Mouse (Mus musculus): ENCODE results near the gene Dlx6. TPM values are rescaled to one million over a fixed set of nuclear protein-coding genes. Genes with fewer than 3 reads are reported as not detected.

Gene Dlx6
- polyA plus RNA-seq, 1 experiment, result not detected

DNA sequence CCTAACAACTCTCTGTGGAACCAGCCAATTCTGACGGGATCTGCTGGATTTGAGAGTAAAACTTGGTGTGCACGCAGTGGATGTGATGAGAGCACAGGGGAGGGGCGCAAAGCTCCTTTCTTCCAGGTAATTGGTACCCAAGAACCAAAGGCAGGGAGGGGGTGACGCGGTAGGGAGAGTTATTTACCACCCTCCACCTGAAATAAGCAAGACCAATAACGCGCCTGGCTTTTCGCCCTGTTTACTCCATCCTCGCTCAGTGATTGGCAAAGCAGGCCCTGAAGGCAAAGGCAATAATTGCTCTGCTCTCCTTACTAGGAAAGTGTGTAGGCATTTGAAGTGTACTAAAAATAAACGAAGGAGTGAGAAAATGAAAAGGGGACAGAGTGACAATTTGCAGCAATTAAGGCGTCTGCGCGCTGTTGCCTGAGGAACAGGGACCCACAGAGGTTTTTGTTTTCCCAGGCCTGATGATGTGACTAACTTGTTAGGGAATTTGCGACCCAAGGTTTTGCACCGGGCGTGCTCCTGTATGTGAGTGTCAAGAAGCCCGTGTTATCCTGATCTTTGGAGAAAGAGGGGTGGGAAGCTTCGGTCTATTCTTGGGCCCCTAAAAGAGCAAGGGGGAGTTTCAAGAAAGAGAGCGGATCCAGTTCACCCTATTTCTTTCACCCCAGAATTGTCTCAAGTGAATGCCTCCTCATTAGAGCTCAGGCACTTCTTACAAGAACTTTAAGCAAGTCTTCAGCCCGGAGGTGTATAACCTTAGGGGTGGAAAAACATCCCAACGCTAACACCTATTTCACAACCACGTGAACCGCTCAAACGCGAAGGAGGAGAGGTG, 8.0 kb upstream of the Dlx6 start:
- H3K4me3 ChIP-seq, result no peak overlapping the region
- H3K79me2 ChIP-seq (ENCODE audit: control insufficient read depth, insufficient read depth), result no peaks in the 10 kb centered on the region
- H3ac ChIP-seq (ENCODE audit: control insufficient read depth, insufficient read length), result no peak overlapping the region
- no peaks in the 10 kb centered on the region for H3K36me3 ChIP-seq (ENCODE audit: control insufficient read depth, insufficient read depth)
- H3K4me2 ChIP-seq (ENCODE audit: low read depth), result no peak overlapping the region
- TF ChIP-seq E2F4 (IDR thresholded peaks at IDR 0.05; ENCODE audit: insufficient read depth) (no peak), CEBPB (IDR thresholded peaks at IDR 0.05; ENCODE audit: insufficient read depth, poor library complexity, severe bottlenecking) (no peak), MYOD1 (IDR thresholded peaks at IDR 0.05; ENCODE audit: control insufficient read depth in 1 of 3, insufficient read length in 2 of 3, low read depth in 2 of 3) (no peak), MAX (IDR thresholded peaks at IDR 0.05; ENCODE audit: low read depth) (no peak), POLR2AphosphoS2 (IDR thresholded peaks at IDR 0.05; ENCODE audit: insufficient read length, low read depth) (no peak), POLR2A (IDR thresholded peaks at IDR 0.05; ENCODE audit: insufficient read length, low read depth) (no peak), TCF12 (IDR thresholded peaks at IDR 0.05; ENCODE audit: insufficient read depth, poor library complexity, severe bottlenecking) (no peak), TCF3 (IDR thresholded peaks at IDR 0.05; ENCODE audit: insufficient read length, low read depth) (no peak), MYOG (IDR thresholded peaks at IDR 0.05; ENCODE audit: control insufficient read depth in 1 of 3, insufficient read depth in 1 of 3, insufficient read length in 2 of 3, low read depth in 2 of 3) (no peak), REST (IDR thresholded peaks at IDR 0.05; ENCODE audit: insufficient read depth, insufficient read length) (no peak), USF1 (IDR thresholded peaks at IDR 0.05; ENCODE audit: low read depth) (no peak), SRF (IDR thresholded peaks at IDR 0.05; ENCODE audit: control insufficient read depth, insufficient read length, low read depth) (no peak)
- peaks cover 51% of the 10 kb centered on the region for H3K27me3 ChIP-seq (ENCODE audit: control insufficient read depth, insufficient read depth, insufficient read length)

DNA sequence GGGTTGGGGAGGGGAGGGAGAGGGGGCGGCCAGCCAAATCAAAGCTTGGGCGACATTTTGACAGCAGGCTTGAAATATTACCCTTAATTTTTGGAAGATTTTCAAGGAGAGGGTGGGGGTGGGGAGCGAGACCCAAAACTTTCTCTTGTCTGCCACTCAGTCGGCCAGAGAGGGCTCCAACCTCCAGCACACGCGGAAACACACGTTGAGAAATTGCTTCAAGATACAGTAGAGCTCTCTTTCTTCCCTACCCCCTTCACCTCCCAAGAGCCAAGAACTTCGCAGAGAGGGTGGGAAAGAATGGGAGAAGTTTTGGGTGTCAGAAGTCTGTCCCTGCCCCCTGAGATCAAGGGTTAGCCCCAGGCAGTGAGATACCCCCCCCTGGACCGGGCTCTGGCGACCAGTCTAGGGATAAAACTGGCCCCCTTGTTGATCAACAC, 7.4 kb upstream of the Dlx6 start:
- no peak overlapping the region for H3ac ChIP-seq (ENCODE audit: control insufficient read depth, insufficient read length)
- H3K27me3 ChIP-seq (ENCODE audit: control insufficient read depth, insufficient read depth, insufficient read length), result peaks cover 52% of the 10 kb centered on the region
- no peaks in the 10 kb centered on the region for H3K79me2 ChIP-seq (ENCODE audit: control insufficient read depth, insufficient read depth)
- no peaks in the 10 kb centered on the region for H3K36me3 ChIP-seq (ENCODE audit: control insufficient read depth, insufficient read depth)
- no peak for TF ChIP-seq POLR2AphosphoS2 (IDR thresholded peaks at IDR 0.05; ENCODE audit: insufficient read length, low read depth)
- no peak for TF ChIP-seq USF1 (IDR thresholded peaks at IDR 0.05; ENCODE audit: low read depth)
- no peak for TF ChIP-seq MYOG (IDR thresholded peaks at IDR 0.05; ENCODE audit: control insufficient read depth in 1 of 3, insufficient read depth in 1 of 3, insufficient read length in 2 of 3, low read depth in 2 of 3)
- no peak for TF ChIP-seq MAX (IDR thresholded peaks at IDR 0.05; ENCODE audit: low read depth)
- TF ChIP-seq MYOD1 (IDR thresholded peaks at IDR 0.05; ENCODE audit: control insufficient read depth in 1 of 3, insufficient read length in 2 of 3, low read depth in 2 of 3), result no peak
- no peak for TF ChIP-seq SRF (IDR thresholded peaks at IDR 0.05; ENCODE audit: control insufficient read depth, insufficient read length, low read depth)
- H3K4me3 ChIP-seq, result no peak overlapping the region
- no peak overlapping the region for H3K4me2 ChIP-seq (ENCODE audit: low read depth)

DNA sequence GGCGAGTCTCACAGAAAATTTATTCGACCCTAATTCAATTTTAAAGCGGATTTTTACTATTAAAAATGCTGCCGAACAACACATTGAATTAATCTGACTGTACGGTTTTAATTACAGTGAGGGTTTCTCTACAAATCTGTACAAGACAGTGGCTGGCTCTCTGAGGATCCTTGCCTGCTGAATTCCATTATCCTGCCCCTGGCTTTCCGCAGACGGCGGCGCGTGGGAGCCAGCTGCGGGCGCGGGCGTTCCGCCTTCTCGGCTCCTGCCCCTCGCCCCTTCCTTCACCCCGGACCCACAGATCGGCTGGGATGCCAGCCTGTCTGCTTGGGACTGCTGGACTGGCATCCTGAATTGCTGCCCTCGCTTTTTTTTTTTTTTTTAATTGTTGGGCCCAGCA, 6.8 kb upstream of the Dlx6 start:
- TF ChIP-seq SRF (IDR thresholded peaks at IDR 0.05; ENCODE audit: control insufficient read depth, insufficient read length, low read depth), result no peak
- TF ChIP-seq MYOD1 (IDR thresholded peaks at IDR 0.05; ENCODE audit: control insufficient read depth in 1 of 3, insufficient read length in 2 of 3, low read depth in 2 of 3), result no peak
- no peak for TF ChIP-seq POLR2AphosphoS2 (IDR thresholded peaks at IDR 0.05; ENCODE audit: insufficient read length, low read depth)
- TF ChIP-seq REST (IDR thresholded peaks at IDR 0.05; ENCODE audit: insufficient read depth, insufficient read length), result no peak
- TF ChIP-seq MYOG (IDR thresholded peaks at IDR 0.05; ENCODE audit: control insufficient read depth in 1 of 3, insufficient read depth in 1 of 3, insufficient read length in 2 of 3, low read depth in 2 of 3), result no peak
- TF ChIP-seq CEBPB (IDR thresholded peaks at IDR 0.05; ENCODE audit: insufficient read depth, poor library complexity, severe bottlenecking), result no peak
- TF ChIP-seq USF1 (IDR thresholded peaks at IDR 0.05; ENCODE audit: low read depth), result no peak
- no peak for TF ChIP-seq MAX (IDR thresholded peaks at IDR 0.05; ENCODE audit: low read depth)
- no peak for TF ChIP-seq TCF3 (IDR thresholded peaks at IDR 0.05; ENCODE audit: insufficient read length, low read depth)
- TF ChIP-seq TCF12 (IDR thresholded peaks at IDR 0.05; ENCODE audit: insufficient read depth, poor library complexity, severe bottlenecking), result no peak
- TF ChIP-seq POLR2A (IDR thresholded peaks at IDR 0.05; ENCODE audit: insufficient read length, low read depth), result no peak
- no peak for TF ChIP-seq E2F4 (IDR thresholded peaks at IDR 0.05; ENCODE audit: insufficient read depth)
- Histone ChIP-seq H3K4me3 (no peak overlapping the region), H3K79me2 (ENCODE audit: control insufficient read depth, insufficient read depth) (no peaks in the 10 kb centered on the region), H3K27me3 (ENCODE audit: control insufficient read depth, insufficient read depth, insufficient read length) (peaks cover 55% of the 10 kb centered on the region), H3K36me3 (ENCODE audit: control insufficient read depth, insufficient read depth) (no peaks in the 10 kb centered on the region), H3ac (ENCODE audit: control insufficient read depth, insufficient read length) (no peak overlapping the region), H3K4me2 (ENCODE audit: low read depth) (no peak overlapping the region)

GRCm38 (mm10) chr6:6856881-6857280, 6.3 kb upstream of the Dlx6 start:
- Histone ChIP-seq H3K4me3 (no peak overlapping the region), H3K4me2 (ENCODE audit: low read depth) (no peak overlapping the region), H3K79me2 (ENCODE audit: control insufficient read depth, insufficient read depth) (no peaks in the 10 kb centered on the region), H3K36me3 (ENCODE audit: control insufficient read depth, insufficient read depth) (no peaks in the 10 kb centered on the region), H3ac (ENCODE audit: control insufficient read depth, insufficient read length) (no peak overlapping the region), H3K27me3 (ENCODE audit: control insufficient read depth, insufficient read depth, insufficient read length) (peaks cover 57% of the 10 kb centered on the region)
- TF ChIP-seq MAX (IDR thresholded peaks at IDR 0.05; ENCODE audit: low read depth), result no peak
- no peak for TF ChIP-seq TCF3 (IDR thresholded peaks at IDR 0.05; ENCODE audit: insufficient read length, low read depth)

- Histone ChIP-seq H3K4me3 (no peak overlapping the region), H3K4me2 (ENCODE audit: low read depth) (no peak overlapping the region), H3K27me3 (ENCODE audit: control insufficient read depth, insufficient read depth, insufficient read length) (peaks cover 60% of the 10 kb centered on the region), H3ac (ENCODE audit: control insufficient read depth, insufficient read length) (no peak overlapping the region), H3K36me3 (ENCODE audit: control insufficient read depth, insufficient read depth) (no peaks in the 10 kb centered on the region), H3K79me2 (ENCODE audit: control insufficient read depth, insufficient read depth) (no peaks in the 10 kb centered on the region)
- no peak for TF ChIP-seq TCF3 (IDR thresholded peaks at IDR 0.05; ENCODE audit: insufficient read length, low read depth)
- TF ChIP-seq MYOD1 (IDR thresholded peaks at IDR 0.05; ENCODE audit: control insufficient read depth in 1 of 3, insufficient read length in 2 of 3, low read depth in 2 of 3), result no peak
- TF ChIP-seq POLR2AphosphoS2 (IDR thresholded peaks at IDR 0.05; ENCODE audit: insufficient read length, low read depth), result no peak
- no peak for TF ChIP-seq CEBPB (IDR thresholded peaks at IDR 0.05; ENCODE audit: insufficient read depth, poor library complexity, severe bottlenecking)
- no peak for TF ChIP-seq POLR2A (IDR thresholded peaks at IDR 0.05; ENCODE audit: insufficient read length, low read depth)
- no peak for TF ChIP-seq E2F4 (IDR thresholded peaks at IDR 0.05; ENCODE audit: insufficient read depth)
- TF ChIP-seq REST (IDR thresholded peaks at IDR 0.05; ENCODE audit: insufficient read depth, insufficient read length), result no peak
- TF ChIP-seq SRF (IDR thresholded peaks at IDR 0.05; ENCODE audit: control insufficient read depth, insufficient read length, low read depth), result no peak
- no peak for TF ChIP-seq USF1 (IDR thresholded peaks at IDR 0.05; ENCODE audit: low read depth)
- no peak for TF ChIP-seq MYOG (IDR thresholded peaks at IDR 0.05; ENCODE audit: control insufficient read depth in 1 of 3, insufficient read depth in 1 of 3, insufficient read length in 2 of 3, low read depth in 2 of 3)
- TF ChIP-seq TCF12 (IDR thresholded peaks at IDR 0.05; ENCODE audit: insufficient read depth, poor library complexity, severe bottlenecking), result no peak
Observed at GRCm38 (mm10) chr6:6857766-6858165, 5.4 kb upstream of the Dlx6 start.

Measured in myocyte (in vitro differentiated cells).